Mouse (Mus musculus): Measurements from ENCODE around the gene Opa1. TPM values are rescaled to one million over a fixed set of nuclear protein-coding genes. Genes with fewer than 3 reads are reported as not detected.

Gene Opa1
- polyA plus RNA-seq, 1 experiment, result 20.2 TPM

GRCm38 (mm10) chr16:29684641-29685040, 105.5 kb downstream of the Opa1 start:
- no peak for TF ChIP-seq TCF3 (IDR thresholded peaks at IDR 0.05; ENCODE audit: insufficient read length, low read depth)
- TF ChIP-seq USF1 (IDR thresholded peaks at IDR 0.05; ENCODE audit: low read depth), result no peak
- no peak for TF ChIP-seq E2F4 (IDR thresholded peaks at IDR 0.05; ENCODE audit: insufficient read depth)
- TF ChIP-seq POLR2A (IDR thresholded peaks at IDR 0.05; ENCODE audit: insufficient read length, low read depth), result no peak
- TF ChIP-seq TCF12 (IDR thresholded peaks at IDR 0.05; ENCODE audit: insufficient read depth, poor library complexity, severe bottlenecking), result no peak
- TF ChIP-seq MYOG (IDR thresholded peaks at IDR 0.05; ENCODE audit: control insufficient read depth in 1 of 3, insufficient read depth in 1 of 3, insufficient read length in 2 of 3, low read depth in 2 of 3), result no peak
- TF ChIP-seq POLR2AphosphoS2 (IDR thresholded peaks at IDR 0.05; ENCODE audit: insufficient read length, low read depth), result no peak
- no peak for TF ChIP-seq SRF (IDR thresholded peaks at IDR 0.05; ENCODE audit: control insufficient read depth, insufficient read length, low read depth)
- TF ChIP-seq REST (IDR thresholded peaks at IDR 0.05; ENCODE audit: insufficient read depth, insufficient read length), result no peak
- no peak for TF ChIP-seq MAX (IDR thresholded peaks at IDR 0.05; ENCODE audit: low read depth)
- no peaks in the 10 kb centered on the region for H3K27me3 ChIP-seq (ENCODE audit: control insufficient read depth, insufficient read depth, insufficient read length)
- H3K79me2 ChIP-seq (ENCODE audit: control insufficient read depth, insufficient read depth), result no peaks in the 10 kb centered on the region
- no peak overlapping the region for H3ac ChIP-seq (ENCODE audit: control insufficient read depth, insufficient read length)
- no peak overlapping the region for H3K4me2 ChIP-seq (ENCODE audit: low read depth)
- H3K4me3 ChIP-seq, result no peak overlapping the region
- no peaks in the 10 kb centered on the region for H3K36me3 ChIP-seq (ENCODE audit: control insufficient read depth, insufficient read depth)

- H3K79me2 ChIP-seq (ENCODE audit: control insufficient read depth, insufficient read depth), result no peaks in the 10 kb centered on the region
These were observed 107.0 kb downstream of the Opa1 start for GRCm38 (mm10) chr16:29686141-29686540.

GRCm38 (mm10) chr16:29687987-29688885, 109.1 kb downstream of the Opa1 start:
- no peaks in the 10 kb centered on the region for H3K79me2 ChIP-seq (ENCODE audit: control insufficient read depth, insufficient read depth)
- no peaks in the 10 kb centered on the region for H3K36me3 ChIP-seq (ENCODE audit: control insufficient read depth, insufficient read depth)
- no peak overlapping the region for H3K4me3 ChIP-seq
- no peaks in the 10 kb centered on the region for H3K27me3 ChIP-seq (ENCODE audit: control insufficient read depth, insufficient read depth, insufficient read length)
- no peak overlapping the region for H3K4me2 ChIP-seq (ENCODE audit: low read depth)
- no peak overlapping the region for H3ac ChIP-seq (ENCODE audit: control insufficient read depth, insufficient read length)
- TF ChIP-seq E2F4 (IDR thresholded peaks at IDR 0.05; ENCODE audit: insufficient read depth) (no peak), POLR2AphosphoS2 (IDR thresholded peaks at IDR 0.05; ENCODE audit: insufficient read length, low read depth) (no peak), MYOD1 (IDR thresholded peaks at IDR 0.05; ENCODE audit: control insufficient read depth in 1 of 3, insufficient read length in 2 of 3, low read depth in 2 of 3) (no peak), REST (IDR thresholded peaks at IDR 0.05; ENCODE audit: insufficient read depth, insufficient read length) (no peak), TCF12 (IDR thresholded peaks at IDR 0.05; ENCODE audit: insufficient read depth, poor library complexity, severe bottlenecking) (no peak), SRF (IDR thresholded peaks at IDR 0.05; ENCODE audit: control insufficient read depth, insufficient read length, low read depth) (no peak), TCF3 (IDR thresholded peaks at IDR 0.05; ENCODE audit: insufficient read length, low read depth) (no peak), USF1 (IDR thresholded peaks at IDR 0.05; ENCODE audit: low read depth) (no peak), MAX (IDR thresholded peaks at IDR 0.05; ENCODE audit: low read depth) (no peak), MYOG (IDR thresholded peaks at IDR 0.05; ENCODE audit: control insufficient read depth in 1 of 3, insufficient read depth in 1 of 3, insufficient read length in 2 of 3, low read depth in 2 of 3) (no peak)

More at GRCm38 (mm10) chr16:29686141-29686540, 107.0 kb downstream of the Opa1 start:
- H3K4me3 ChIP-seq, result no peak overlapping the region
- no peak overlapping the region for H3ac ChIP-seq (ENCODE audit: control insufficient read depth, insufficient read length)
- H3K36me3 ChIP-seq (ENCODE audit: control insufficient read depth, insufficient read depth), result no peaks in the 10 kb centered on the region
- H3K27me3 ChIP-seq (ENCODE audit: control insufficient read depth, insufficient read depth, insufficient read length), result no peaks in the 10 kb centered on the region
- no peak for TF ChIP-seq USF1 (IDR thresholded peaks at IDR 0.05; ENCODE audit: low read depth)
- TF ChIP-seq SRF (IDR thresholded peaks at IDR 0.05; ENCODE audit: control insufficient read depth, insufficient read length, low read depth), result no peak
- TF ChIP-seq POLR2A (IDR thresholded peaks at IDR 0.05; ENCODE audit: insufficient read length, low read depth), result no peak
- no peak for TF ChIP-seq MYOD1 (IDR thresholded peaks at IDR 0.05; ENCODE audit: control insufficient read depth in 1 of 3, insufficient read length in 2 of 3, low read depth in 2 of 3)
- TF ChIP-seq MAX (IDR thresholded peaks at IDR 0.05; ENCODE audit: low read depth), result no peak
- TF ChIP-seq TCF3 (IDR thresholded peaks at IDR 0.05; ENCODE audit: insufficient read length, low read depth), result no peak
- TF ChIP-seq CEBPB (IDR thresholded peaks at IDR 0.05; ENCODE audit: insufficient read depth, poor library complexity, severe bottlenecking), result no peak
- no peak for TF ChIP-seq E2F4 (IDR thresholded peaks at IDR 0.05; ENCODE audit: insufficient read depth)
- no peak for TF ChIP-seq TCF12 (IDR thresholded peaks at IDR 0.05; ENCODE audit: insufficient read depth, poor library complexity, severe bottlenecking)
- TF ChIP-seq POLR2AphosphoS2 (IDR thresholded peaks at IDR 0.05; ENCODE audit: insufficient read length, low read depth), result no peak
- TF ChIP-seq REST (IDR thresholded peaks at IDR 0.05; ENCODE audit: insufficient read depth, insufficient read length), result no peak
- TF ChIP-seq MYOG (IDR thresholded peaks at IDR 0.05; ENCODE audit: control insufficient read depth in 1 of 3, insufficient read depth in 1 of 3, insufficient read length in 2 of 3, low read depth in 2 of 3), result no peak
- no peak overlapping the region for H3K4me2 ChIP-seq (ENCODE audit: low read depth)

GRCm38 (mm10) chr16:29689187-29689819, 110.2 kb downstream of the Opa1 start:
- no peak overlapping the region for H3ac ChIP-seq (ENCODE audit: control insufficient read depth, insufficient read length)
- no peaks in the 10 kb centered on the region for H3K27me3 ChIP-seq (ENCODE audit: control insufficient read depth, insufficient read depth, insufficient read length)
- TF ChIP-seq REST (IDR thresholded peaks at IDR 0.05; ENCODE audit: insufficient read depth, insufficient read length) (no peak), POLR2AphosphoS2 (IDR thresholded peaks at IDR 0.05; ENCODE audit: insufficient read length, low read depth) (no peak), USF1 (IDR thresholded peaks at IDR 0.05; ENCODE audit: low read depth) (no peak), E2F4 (IDR thresholded peaks at IDR 0.05; ENCODE audit: insufficient read depth) (no peak), CEBPB (IDR thresholded peaks at IDR 0.05; ENCODE audit: insufficient read depth, poor library complexity, severe bottlenecking) (no peak), POLR2A (IDR thresholded peaks at IDR 0.05; ENCODE audit: insufficient read length, low read depth) (no peak), MYOG (IDR thresholded peaks at IDR 0.05; ENCODE audit: control insufficient read depth in 1 of 3, insufficient read depth in 1 of 3, insufficient read length in 2 of 3, low read depth in 2 of 3) (no peak), TCF12 (IDR thresholded peaks at IDR 0.05; ENCODE audit: insufficient read depth, poor library complexity, severe bottlenecking) (no peak)
- no peak overlapping the region for H3K4me2 ChIP-seq (ENCODE audit: low read depth)
- H3K4me3 ChIP-seq, result no peak overlapping the region
- H3K36me3 ChIP-seq (ENCODE audit: control insufficient read depth, insufficient read depth), result no peaks in the 10 kb centered on the region
- H3K79me2 ChIP-seq (ENCODE audit: control insufficient read depth, insufficient read depth), result no peaks in the 10 kb centered on the region

Data from myocyte (in vitro differentiated cells).